Mouse (Mus musculus): Measurements from ENCODE around the gene Nos2. TPM values are rescaled to one million over a fixed set of nuclear protein-coding genes. Genes with fewer than 3 reads are reported as not detected.

Gene Nos2
- polyA plus RNA-seq, 1 experiment from 2014 or later = 1.1 TPM

Other genes starting within 250 kb of the Nos2 start
- gene Nlk, start 223.4 kb upstream of the Nos2 start, polyA plus RNA-seq (2016; fragmentation: Nextera tagmentation; extraction: Ambion mirVana) = 14.8 and 15.7 TPM in 2 replicates
- gene Ccnq, start 169.1 kb upstream of the Nos2 start, polyA plus RNA-seq (2016; fragmentation: Nextera tagmentation; extraction: Ambion mirVana) = 43.0 and 43.1 TPM in 2 replicates
- 10.7 and 11.6 TPM in 2 replicates for gene Lyrm9, start 94.2 kb upstream of the Nos2 start, polyA plus RNA-seq (2016; fragmentation: Nextera tagmentation; extraction: Ambion mirVana)
- gene Lgals9, start 64.2 kb downstream of the Nos2 start, polyA plus RNA-seq (2016; fragmentation: Nextera tagmentation; extraction: Ambion mirVana) = 7.9 and 9.0 TPM in 2 replicates
- gene Ksr1, start 225.6 kb downstream of the Nos2 start, polyA plus RNA-seq (2016; fragmentation: Nextera tagmentation; extraction: Ambion mirVana) = 3.9 and 5.0 TPM in 2 replicates

Measured in embryonic facial prominence, embryonic 12.5 days (tissue).